Mouse (Mus musculus) embryo, embryonic 11.5 days (tissue): Measurements from ENCODE around the gene Traf2.
"Not testable (repeated sequence)": the region's sequence is repeated elsewhere in the genome, so short reads cannot be mapped to it uniquely, and the experiment has no call there.

Experiments used
- DNase-seq: peaks from one replicate; pipeline ENCODE4 v3.0.0-alpha.2; 2012; ENCODE audit warnings: low read depth, low spot score

Traf2 gene

GRCm38 (mm10) chr2:25576028-25576850 is 29.5 kb upstream of the Traf2 start:
- DNase-seq = no peak

- DNase-seq = no peak
Observed at GRCm38 (mm10) chr2:25575432-25576027, 28.8 kb upstream of the Traf2 start.

- DNase-seq = peak; percentile 95
Observed at GRCm38 (mm10) chr2:25574579-25575431, 28.1 kb upstream of the Traf2 start, which contains the start of the genes Mamdc4 and Phpt1. Mamdc4 (minus strand) TSS chr2:25574845. Phpt1 (minus strand) TSS chr2:25575224.

GRCm38 (mm10) chr2:25574136-25574535 is 27.4 kb upstream of the Traf2 start:
- no peak for DNase-seq

- no peak for DNase-seq
Observed at GRCm38 (mm10) chr2:25573068-25573467, 26.3 kb upstream of the Traf2 start.

- DNase-seq = no peak
Observed at GRCm38 (mm10) chr2:25571221-25571620, 24.5 kb upstream of the Traf2 start.

- DNase-seq = no peak
Observed at GRCm38 (mm10) chr2:25569323-25569722, 22.6 kb upstream of the Traf2 start.

GRCm38 (mm10) chr2:25568473-25569019 is 21.8 kb upstream of the Traf2 start:
- DNase-seq = no peak

- no peak for DNase-seq
Observed at GRCm38 (mm10) chr2:25566558-25566957, 19.8 kb upstream of the Traf2 start.

- no peak for DNase-seq
Observed at GRCm38 (mm10) chr2:25565741-25566140, 19.0 kb upstream of the Traf2 start.

GRCm38 (mm10) chr2:25561946-25562345 is 15.2 kb upstream of the Traf2 start:
- no peak for DNase-seq

GRCm38 (mm10) chr2:25560551-25560950 is 13.8 kb upstream of the Traf2 start:
- DNase-seq = no peak

- no peak for DNase-seq
Observed at GRCm38 (mm10) chr2:25558774-25559173, 12.0 kb upstream of the Traf2 start.

GRCm38 (mm10) chr2:25557964-25558360 is 11.2 kb upstream of the Traf2 start:
- no peak for DNase-seq

- peak; percentile 79 for DNase-seq
Observed at GRCm38 (mm10) chr2:25557221-25557963, 10.7 kb upstream of the Traf2 start, which contains the start of gene Edf1. Edf1 (plus strand) TSS chr2:25557847.

- DNase-seq = no peak
Observed at GRCm38 (mm10) chr2:25556296-25556695, 9.6 kb upstream of the Traf2 start.

- not testable (repeated sequence) for DNase-seq
Observed at GRCm38 (mm10) chr2:25555479-25555878, 8.7 kb upstream of the Traf2 start.

- not testable (repeated sequence) for DNase-seq
Observed at GRCm38 (mm10) chr2:25553171-25553786, 6.5 kb upstream of the Traf2 start.

- DNase-seq = no peak
Observed at GRCm38 (mm10) chr2:25551186-25551585, 4.4 kb upstream of the Traf2 start.
